Mouse (Mus musculus) gastrocnemius, postnatal 25 days (tissue): ENCODE results near the gene Limk2. TPM values are rescaled to one million over a fixed set of nuclear protein-coding genes. Genes with fewer than 3 reads are reported as not detected.

Experiments
- DNase-seq: peaks from one replicate; pipeline ENCODE4 v3.0.0; 2022
- total RNA-seq, 2 experiments: library from RNA; stranded (reverse); gene quantifications; 1 replicate in 1 of 2; 2 replicates in 1 of 2; pipeline ENCODE4 v1.2.3; 2021

Gene Limk2
- total RNA-seq, 2 experiments from 2014 or later = 11.4 to 11.8 TPM

- no peak for DNase-seq
Measured at GRCm38 (mm10) chr11:3371599-3372295, 37.2 kb downstream of the Limk2 start.

DNA sequence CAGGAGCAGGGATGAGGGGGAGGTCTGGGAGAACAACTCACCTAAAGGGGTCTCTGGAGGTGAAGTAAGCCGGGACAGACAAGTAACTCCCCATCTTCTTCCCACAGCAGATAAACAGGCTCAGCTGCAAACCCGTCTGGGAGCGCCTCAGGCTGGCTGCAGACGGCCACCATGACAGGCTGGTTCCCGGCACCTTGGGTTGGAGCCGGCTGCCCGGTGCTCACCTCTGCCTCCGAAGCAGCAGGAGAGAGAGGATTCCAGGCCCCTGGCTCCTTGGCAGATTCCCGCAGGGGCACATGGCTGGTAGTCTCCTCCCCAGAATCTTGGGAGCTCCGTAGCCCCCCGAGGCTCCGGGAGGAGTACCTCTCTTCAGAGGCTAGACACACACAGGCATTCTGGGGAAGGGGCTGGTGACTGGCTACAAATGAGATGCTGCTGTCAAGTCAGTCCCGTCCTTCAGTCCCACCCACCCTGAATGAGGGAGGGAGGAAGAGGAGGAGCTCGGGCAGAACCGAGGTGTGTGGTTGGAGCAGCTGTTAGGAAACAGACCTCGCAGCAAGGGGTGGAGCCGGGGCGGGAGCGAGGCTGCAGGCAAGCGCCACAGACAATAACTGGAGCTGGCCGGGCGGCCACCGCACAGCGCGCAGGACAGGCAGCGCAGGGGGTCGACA lies 37.9 kb downstream of the Limk2 start:
- peak; percentile 78 for DNase-seq

DNA sequence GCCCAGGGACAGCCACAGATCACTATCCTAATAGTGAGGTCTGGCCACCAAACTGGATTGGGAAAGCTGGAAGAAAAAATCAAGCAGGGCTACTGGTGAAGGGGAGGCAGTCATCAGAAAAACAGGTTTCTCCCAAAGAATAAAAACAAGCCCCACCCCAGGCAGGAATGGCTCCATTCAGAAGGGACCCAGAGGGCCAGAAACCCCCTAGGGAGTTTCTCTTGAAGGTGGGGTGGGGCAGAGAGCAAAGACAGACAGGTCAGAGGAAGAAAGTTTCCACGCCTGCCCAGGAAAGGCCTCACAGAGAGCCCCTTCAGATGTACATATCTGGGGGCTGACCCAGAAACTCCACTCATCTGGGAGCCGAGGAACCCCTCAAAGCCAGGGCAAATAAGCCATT lies 38.8 kb downstream of the Limk2 start:
- no peak for DNase-seq

GRCm38 (mm10) chr11:3369449-3369848 lies 39.5 kb downstream of the Limk2 start:
- no peak for DNase-seq

DNA sequence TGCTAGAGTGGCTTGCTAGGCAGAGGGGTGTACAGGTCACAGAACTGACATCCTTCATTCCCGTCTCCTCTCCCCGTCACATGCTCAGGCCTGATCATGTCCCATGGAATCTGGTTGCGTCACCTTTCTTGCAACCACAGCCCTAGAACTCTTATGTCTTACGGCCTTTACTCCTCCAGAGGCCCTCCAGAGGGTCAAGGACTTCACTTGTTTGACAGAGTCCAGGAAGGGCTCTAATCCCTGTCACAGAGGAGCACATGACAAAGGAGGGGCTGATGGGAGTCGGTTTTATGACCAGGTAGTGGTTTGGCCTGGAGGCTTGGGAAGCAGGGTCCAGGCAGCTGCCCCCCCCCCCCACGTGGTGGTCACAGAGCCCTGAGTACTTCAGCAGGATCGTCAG lies 40.0 kb downstream of the Limk2 start:
- DNase-seq = no peak

GRCm38 (mm10) chr11:3366411-3366810 lies 42.6 kb downstream of the Limk2 start:
- DNase-seq = no peak

DNA sequence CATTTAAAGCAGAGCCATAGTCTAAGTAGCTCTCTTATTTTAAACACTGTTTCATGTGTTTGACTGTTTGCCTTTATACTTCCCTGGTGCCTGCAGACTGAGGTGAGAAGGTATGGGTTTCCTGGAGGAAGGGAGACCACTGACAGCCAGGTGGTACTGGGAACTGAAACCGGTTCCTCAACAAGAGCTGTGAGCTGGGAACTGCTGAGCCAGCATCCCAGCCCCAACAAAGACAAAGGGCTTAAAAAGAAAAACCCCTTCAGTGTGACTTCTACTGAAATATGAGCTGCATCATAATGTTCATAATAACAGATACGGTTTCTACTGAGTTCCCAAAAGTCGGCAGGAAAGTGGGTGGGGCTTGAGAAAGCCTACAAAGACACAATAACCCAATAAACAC lies 46.1 kb downstream of the Limk2 start:
- no peak for DNase-seq

GRCm38 (mm10) chr11:3352990-3353585 lies 55.9 kb downstream of the Limk2 start:
- DNase-seq = no peak

DNA sequence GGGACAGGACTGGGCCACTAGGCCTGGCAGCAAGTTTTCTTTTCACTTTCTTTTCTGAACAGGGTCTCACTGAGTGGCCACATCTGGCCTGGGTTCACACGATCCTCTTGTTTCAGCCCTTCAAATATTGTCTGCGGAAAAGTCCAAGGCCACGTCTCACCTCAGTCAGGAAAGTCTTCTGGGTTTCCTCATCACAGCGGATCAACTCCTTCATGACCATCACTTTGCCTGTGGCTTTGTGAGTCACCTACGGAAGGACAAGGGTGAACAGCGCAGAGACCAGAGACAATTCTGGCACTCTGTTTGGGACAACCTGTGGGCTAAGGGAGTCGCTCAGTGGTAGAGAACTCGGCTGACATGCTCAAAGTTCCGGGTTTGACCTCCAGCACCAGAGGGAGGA lies 56.9 kb downstream of the Limk2 start:
- no peak for DNase-seq

DNA sequence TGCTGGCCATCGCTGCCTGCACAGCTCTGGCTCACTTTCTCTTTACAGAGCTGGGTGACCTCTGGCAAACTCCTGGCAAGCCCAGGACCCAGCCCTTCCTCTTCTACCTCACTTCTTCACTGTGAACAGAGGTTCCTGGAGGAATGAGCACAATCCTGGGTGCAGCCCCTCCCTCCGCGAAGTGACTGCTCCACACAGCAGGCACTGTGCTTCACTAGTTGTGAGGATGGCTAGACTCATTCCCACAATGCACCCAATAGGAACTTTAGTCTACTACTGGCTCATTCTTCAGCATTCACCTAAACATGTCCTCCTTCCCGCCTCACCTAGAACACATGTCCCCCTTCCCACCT lies 59.7 kb downstream of the Limk2 start:
- no peak for DNase-seq

- DNase-seq = no peak
Measured at GRCm38 (mm10) chr11:3348576-3349342, 60.2 kb downstream of the Limk2 start.

- no peak for DNase-seq
Measured at GRCm38 (mm10) chr11:3347835-3348195, 61.2 kb downstream of the Limk2 start.

DNA sequence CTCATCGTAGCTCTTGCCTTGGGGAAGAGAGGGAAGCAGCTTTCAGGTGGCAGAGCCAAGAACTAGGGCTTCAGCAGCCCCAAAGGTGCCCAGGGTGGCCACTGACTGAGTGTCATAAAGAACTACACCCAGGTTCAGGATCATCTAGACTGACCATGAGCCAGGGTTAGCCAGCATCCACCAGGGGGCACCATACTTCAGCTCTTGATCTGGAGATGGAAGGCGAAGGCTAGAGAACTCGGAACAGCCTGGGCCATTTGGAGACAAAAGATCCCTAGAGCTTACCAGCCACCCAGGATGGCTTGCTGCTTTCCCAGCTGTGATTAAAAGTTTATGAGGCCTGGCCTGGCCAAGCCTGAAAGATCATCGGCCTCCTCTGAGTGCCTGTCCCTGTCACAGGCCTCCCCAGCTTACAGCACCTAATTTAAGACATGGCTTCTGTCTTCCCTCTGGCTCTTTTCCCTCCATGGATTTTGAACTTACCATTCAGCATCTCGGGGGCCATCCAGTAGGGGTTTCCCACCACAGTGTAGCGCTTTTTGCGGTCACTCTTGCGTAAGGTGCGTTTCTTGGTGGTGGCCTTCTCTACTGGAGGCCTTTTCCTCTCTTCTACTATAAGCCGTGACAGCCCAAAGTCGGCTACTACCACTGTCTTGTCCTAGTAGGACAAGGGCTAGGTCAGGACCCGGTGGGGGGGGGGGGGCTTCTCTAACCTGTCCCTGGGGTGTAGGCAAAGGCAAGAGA lies 61.7 kb downstream of the Limk2 start:
- peak; percentile 75 for DNase-seq

DNA sequence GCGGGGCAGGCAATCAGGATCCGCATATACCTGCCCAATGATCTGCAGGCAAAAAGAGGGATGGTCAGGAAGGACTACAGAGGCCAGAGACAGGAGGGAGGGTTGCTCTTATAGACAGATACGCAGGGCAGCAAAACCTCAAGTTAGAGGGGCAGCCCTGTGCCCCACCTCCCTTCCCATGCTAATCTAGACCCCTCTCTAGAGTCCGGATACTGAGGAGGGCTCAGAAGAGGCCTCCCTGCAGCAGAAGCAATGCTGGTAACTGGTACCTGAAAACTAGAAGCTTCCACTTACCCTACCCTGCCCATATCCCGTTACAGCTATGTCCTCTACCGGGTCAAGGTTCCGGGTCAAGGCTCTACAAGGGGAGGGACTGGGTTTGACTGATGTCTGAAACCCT lies 62.6 kb downstream of the Limk2 start:
- DNase-seq = no peak

DNA sequence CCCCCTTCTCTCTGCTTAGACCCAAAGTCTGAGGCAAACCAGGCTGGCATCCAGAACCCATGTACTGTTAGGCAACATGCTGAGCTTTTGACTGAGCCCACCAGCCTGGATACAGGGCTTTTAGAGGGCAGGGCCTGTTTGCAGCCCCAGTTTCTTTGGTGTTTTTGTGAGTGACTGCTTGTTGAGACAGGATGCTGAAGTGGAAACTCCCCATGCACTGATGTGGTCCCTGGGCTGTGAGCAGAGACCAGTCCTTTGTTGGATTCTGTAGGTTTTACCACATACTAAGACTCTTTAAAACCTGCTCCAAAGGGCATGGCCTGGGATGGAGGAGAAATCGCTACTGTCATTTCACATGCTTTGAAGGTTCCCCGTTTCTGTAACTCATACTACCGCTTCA lies 64.1 kb downstream of the Limk2 start:
- DNase-seq = no peak

DNA sequence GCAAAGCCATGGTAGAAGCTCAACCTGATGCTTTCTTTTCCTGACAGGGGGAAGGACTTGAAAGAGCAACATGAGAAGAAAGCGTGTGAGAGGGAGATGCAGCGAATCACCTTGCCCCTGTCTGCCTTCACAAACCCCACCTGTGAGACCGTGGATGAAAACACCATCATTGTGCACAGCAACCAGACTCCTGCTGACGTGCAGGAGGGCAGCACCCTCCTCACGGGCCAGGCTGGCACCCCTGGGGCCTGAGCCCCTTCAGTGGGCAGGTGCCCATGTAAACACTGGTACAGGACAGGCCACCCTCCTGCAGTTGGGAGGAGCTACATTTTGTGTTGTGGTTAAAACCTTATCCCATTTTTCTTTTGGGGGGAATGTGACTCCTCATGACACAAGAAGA lies 67.5 kb downstream of the Limk2 start:
- DNase-seq = no peak

DNA sequence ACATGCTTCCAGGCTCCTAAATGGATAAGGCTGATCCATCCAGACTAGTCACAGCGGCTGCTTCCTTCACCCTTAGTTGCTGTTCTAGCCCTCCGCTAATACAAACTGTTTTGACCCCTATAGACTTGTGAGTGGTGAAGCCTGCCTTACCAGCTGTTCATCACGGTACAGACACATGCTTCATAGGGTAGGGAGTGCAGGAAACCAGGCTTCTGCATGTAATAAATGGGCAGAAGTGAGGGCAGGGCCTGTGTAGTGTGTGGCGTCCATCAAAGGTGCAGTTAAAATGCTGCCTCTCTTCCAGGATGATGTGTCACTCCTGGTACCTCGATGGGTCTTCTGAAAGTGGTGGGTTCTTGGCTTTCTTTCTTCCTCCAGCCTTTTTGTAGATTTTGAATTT lies 71.0 kb downstream of the Limk2 start:
- DNase-seq = no peak

DNA sequence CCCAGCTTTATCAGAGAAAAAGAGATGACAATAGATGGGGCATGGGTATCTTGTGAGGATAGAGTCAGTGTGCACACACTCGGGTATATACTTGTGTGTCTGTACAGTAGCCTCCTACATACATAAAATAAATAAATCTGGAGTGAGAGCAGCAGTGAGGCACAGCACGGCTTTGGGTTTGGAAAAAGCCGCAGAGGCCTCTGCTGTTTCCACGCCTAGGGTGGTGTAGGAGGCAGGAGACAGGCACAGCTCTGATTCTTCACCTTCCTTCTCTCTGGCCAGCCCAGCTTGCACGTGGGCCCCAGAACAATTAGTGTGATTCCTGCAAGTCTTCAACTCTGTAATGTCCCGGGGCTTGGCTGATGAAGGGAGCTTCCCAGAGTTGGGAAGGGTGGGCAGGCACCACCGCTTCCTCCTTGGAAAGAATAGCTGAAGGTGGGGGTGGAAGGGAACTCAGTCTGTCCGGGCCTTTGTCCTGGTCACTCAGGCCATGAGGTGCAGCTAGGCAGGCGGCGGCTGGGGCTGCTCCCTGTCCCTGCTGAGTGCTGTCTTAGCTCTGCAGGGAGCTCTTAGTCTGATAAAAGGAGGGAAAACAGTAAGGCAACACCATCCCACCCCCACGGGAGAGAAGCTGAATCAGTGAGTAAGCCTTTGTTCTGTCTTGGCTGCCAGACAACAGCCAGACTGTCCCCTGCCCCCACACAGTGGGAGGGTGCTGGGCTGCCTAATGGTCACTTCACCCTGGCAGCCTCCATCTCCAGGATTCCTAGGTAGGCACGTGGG lies 71.6 kb downstream of the Limk2 start:
- peak; percentile 50 for DNase-seq

DNA sequence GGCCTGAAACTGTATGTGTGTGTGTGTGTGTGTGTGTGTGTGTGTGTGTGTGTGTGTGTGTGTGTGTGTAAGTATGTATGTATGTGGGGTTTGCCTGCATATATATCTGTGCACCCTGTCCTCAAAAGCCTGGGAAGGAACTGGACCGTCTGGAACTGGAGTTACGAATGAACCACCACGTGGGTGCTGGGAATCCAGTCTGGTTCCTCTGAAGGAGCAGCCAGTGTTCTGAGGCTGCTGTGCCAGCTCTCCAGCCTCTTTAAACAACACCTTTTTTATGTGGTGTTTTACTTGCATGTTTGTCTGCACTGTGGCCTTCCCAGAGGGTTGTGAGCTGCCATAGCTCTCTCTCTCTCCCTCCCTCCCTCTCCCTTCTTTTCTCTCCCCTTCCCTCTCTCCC lies 72.4 kb downstream of the Limk2 start:
- DNase-seq = no peak

GRCm38 (mm10) chr11:3335651-3336216 lies 73.3 kb downstream of the Limk2 start:
- peak; percentile 64 for DNase-seq

DNA sequence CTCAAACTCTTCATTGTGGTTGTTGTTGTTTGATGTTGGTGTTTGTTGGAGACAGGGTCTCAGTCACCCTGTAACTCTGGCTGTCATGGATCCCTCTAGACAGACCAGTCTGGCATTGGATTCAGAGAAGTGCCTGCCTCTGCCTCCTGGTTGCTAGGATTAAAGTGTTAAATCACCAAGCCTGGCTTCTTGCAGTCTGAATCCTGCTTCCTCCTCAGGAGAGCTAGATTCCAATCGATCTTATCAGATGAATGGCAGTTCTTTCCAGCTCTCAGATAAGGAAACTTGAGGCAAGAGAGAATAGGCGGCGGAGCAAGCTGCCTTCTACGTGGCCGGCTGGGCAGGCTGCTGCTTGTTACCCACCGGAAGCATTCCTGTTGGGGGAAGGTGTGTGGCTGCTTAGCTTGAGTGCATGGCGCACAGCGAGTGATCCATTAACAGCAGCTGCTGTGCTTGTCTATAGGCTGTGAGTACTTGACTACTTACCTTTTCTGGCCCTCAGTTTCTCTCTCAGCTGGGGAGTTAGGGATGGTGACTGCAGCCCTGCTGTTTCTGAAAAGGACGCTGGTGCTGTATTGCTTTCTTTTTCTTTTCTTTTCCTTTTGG lies 74.2 kb downstream of the Limk2 start:
- no peak for DNase-seq
